Mouse (Mus musculus) thymus, adult 18-20 months (tissue): ENCODE data around the gene Cfap69.
"Not testable (repeated sequence)": the region's sequence is repeated elsewhere in the genome, so short reads cannot be mapped to it uniquely, and the experiment has no call there.

ENCODE experiments used
- DNase-seq, 2 experiments: peaks; one replicate each; pipeline ENCODE4 v3.0.0; 2022; ENCODE audit warnings: mixed read lengths in 2 of 2

Cfap69 gene

GRCm38 (mm10) chr5:5663655-5664370, at the start of gene Cfap69:
Gene Cfap69, minus strand, starts transcription at chr5:5664239.
- DNase-seq, result no peak

GRCm38 (mm10) chr5:5711032-5711431, 47.0 kb upstream of the Cfap69 start:
- DNase-seq, result no peak

GRCm38 (mm10) chr5:5707341-5708278, 43.6 kb upstream of the Cfap69 start:
- no peak for DNase-seq

GRCm38 (mm10) chr5:5705019-5705418, 41.0 kb upstream of the Cfap69 start:
- DNase-seq, result no peak

GRCm38 (mm10) chr5:5700386-5700785, 36.3 kb upstream of the Cfap69 start:
- no peak for DNase-seq

GRCm38 (mm10) chr5:5698830-5699229, 34.8 kb upstream of the Cfap69 start:
- no peak for DNase-seq

GRCm38 (mm10) chr5:5695401-5695942, 31.4 kb upstream of the Cfap69 start:
- DNase-seq, result no peak

GRCm38 (mm10) chr5:5693956-5694653, 30.1 kb upstream of the Cfap69 start, which contains the start of gene Steap2:
Gene Steap2, minus strand, starts transcription at chr5:5694578.
- DNase-seq, result no peak

GRCm38 (mm10) chr5:5693541-5693955, 29.5 kb upstream of the Cfap69 start:
- DNase-seq, result no peak

GRCm38 (mm10) chr5:5692167-5692738, 28.2 kb upstream of the Cfap69 start:
- no peak for DNase-seq

- DNase-seq, result no peak
Observed at GRCm38 (mm10) chr5:5688945-5689540, 25.0 kb upstream of the Cfap69 start.

GRCm38 (mm10) chr5:5688228-5688627, 24.2 kb upstream of the Cfap69 start:
- DNase-seq, result no peak

GRCm38 (mm10) chr5:5686973-5687372, 22.9 kb upstream of the Cfap69 start:
- DNase-seq, result no peak

GRCm38 (mm10) chr5:5684946-5685345, 20.9 kb upstream of the Cfap69 start:
- not testable (repeated sequence) for DNase-seq

GRCm38 (mm10) chr5:5683292-5683691, 19.3 kb upstream of the Cfap69 start:
- no peak for DNase-seq

GRCm38 (mm10) chr5:5679459-5679858, 15.4 kb upstream of the Cfap69 start:
- DNase-seq, result no peak

GRCm38 (mm10) chr5:5676082-5676481, 12.0 kb upstream of the Cfap69 start:
- DNase-seq, result no peak

GRCm38 (mm10) chr5:5668920-5669319, 4.9 kb upstream of the Cfap69 start:
- no peak for DNase-seq

GRCm38 (mm10) chr5:5664371-5664926, 410 bp upstream of the Cfap69 start:
- no peak for DNase-seq

- DNase-seq, result no peak
Observed at GRCm38 (mm10) chr5:5663057-5663456, 982 bp downstream of the Cfap69 start.

GRCm38 (mm10) chr5:5658680-5659079, 5.4 kb downstream of the Cfap69 start:
- DNase-seq, result no peak

GRCm38 (mm10) chr5:5657932-5658331, 6.1 kb downstream of the Cfap69 start:
- no peak for DNase-seq
